Mouse (Mus musculus): ENCODE measurements around the gene Ift80. TPM values are rescaled to one million over a fixed set of nuclear protein-coding genes. Genes with fewer than 3 reads are reported as not detected.
"Not testable (repeated sequence)": the region's sequence is repeated elsewhere in the genome, so short reads cannot be mapped to it uniquely, and the experiment has no call there.

The Ift80 gene
- polyA plus RNA-seq, 1 experiment from 2014 or later = 24.0 TPM

GRCm38 (mm10) chr3:68956454-68956853 lies 47.9 kb downstream of the Ift80 start:
- WGBS = 44% methylated on average over 4 of the region's 4 CpGs
- DNase-seq (ENCODE audit: low spot score) (no peak), ATAC-seq (replicated peaks; ENCODE audit: low FRiP score) (no peak)
- Histone ChIP-seq H3K9ac (ENCODE audit: low read length) (no peak overlapping the region), H3K36me3 (ENCODE audit: control insufficient read depth, insufficient read depth, low read length) (no peaks in the 10 kb centered on the region), H3K9me3 (ENCODE audit: control insufficient read depth, low read length) (no peaks in the 10 kb centered on the region), H3K4me1 (replicated peaks; ENCODE audit: control insufficient read depth, insufficient read depth, low read length) (no peaks in the 10 kb centered on the region), H3K27me3 (ENCODE audit: control insufficient read depth, insufficient read depth, low read length) (no peaks in the 10 kb centered on the region), H3K4me3 (ENCODE audit: low read depth, low read length) (no peak overlapping the region), H3K27ac (ENCODE audit: low read depth, low read length) (no peak overlapping the region), H3K4me2 (ENCODE audit: low read depth, low read length, severe bottlenecking) (no peak overlapping the region)

DNA sequence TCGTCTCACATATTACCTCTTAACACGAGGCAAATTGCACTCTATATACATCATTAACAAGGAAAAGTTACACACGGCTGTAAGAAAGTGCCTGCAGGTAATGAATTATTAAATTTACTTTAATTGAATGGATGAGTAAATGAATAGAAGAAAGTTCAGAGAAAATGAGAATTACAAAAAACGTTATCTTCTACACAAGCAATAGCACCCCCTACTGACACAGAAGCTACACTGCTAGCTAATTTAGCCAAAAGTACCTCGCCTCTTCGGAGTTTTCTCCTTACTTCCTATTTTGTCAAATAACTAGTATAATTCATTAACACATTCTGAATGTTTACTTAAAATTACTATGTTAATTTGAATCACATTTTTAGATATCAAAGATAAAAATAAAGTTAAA lies 49.9 kb downstream of the Ift80 start:
- ATAC-seq (replicated peaks; ENCODE audit: low FRiP score) (no peak), DNase-seq (ENCODE audit: low spot score) (no peak)
- Histone ChIP-seq H3K4me1 (replicated peaks; ENCODE audit: control insufficient read depth, insufficient read depth, low read length) (no peaks in the 10 kb centered on the region), H3K36me3 (ENCODE audit: control insufficient read depth, insufficient read depth, low read length) (no peaks in the 10 kb centered on the region), H3K27me3 (ENCODE audit: control insufficient read depth, insufficient read depth, low read length) (no peaks in the 10 kb centered on the region), H3K4me3 (ENCODE audit: low read depth, low read length) (no peak overlapping the region), H3K4me2 (ENCODE audit: low read depth, low read length, severe bottlenecking) (no peak overlapping the region), H3K27ac (ENCODE audit: low read depth, low read length) (no peak overlapping the region), H3K9me3 (ENCODE audit: control insufficient read depth, low read length) (no peaks in the 10 kb centered on the region), H3K9ac (ENCODE audit: low read length) (no peak overlapping the region)
- 67% methylated on average over 6 of the region's 6 CpGs for WGBS

- DNase-seq (ENCODE audit: low spot score) = no peak
- 94% methylated on average over 5 of the region's 5 CpGs for WGBS
- Histone ChIP-seq H3K9ac (ENCODE audit: low read length) (no peak overlapping the region), H3K9me3 (ENCODE audit: control insufficient read depth, low read length) (no peaks in the 10 kb centered on the region), H3K27ac (ENCODE audit: low read depth, low read length) (no peak overlapping the region), H3K27me3 (ENCODE audit: control insufficient read depth, insufficient read depth, low read length) (no peaks in the 10 kb centered on the region), H3K4me3 (ENCODE audit: low read depth, low read length) (no peak overlapping the region), H3K36me3 (ENCODE audit: control insufficient read depth, insufficient read depth, low read length) (no peaks in the 10 kb centered on the region), H3K4me1 (replicated peaks; ENCODE audit: control insufficient read depth, insufficient read depth, low read length) (no peaks in the 10 kb centered on the region), H3K4me2 (ENCODE audit: low read depth, low read length, severe bottlenecking) (no peak overlapping the region)
- ATAC-seq (replicated peaks; ENCODE audit: low FRiP score) = no peak
These were observed 51.7 kb downstream of the Ift80 start for GRCm38 (mm10) chr3:68952707-68953106.

- not testable (repeated sequence) for H3K36me3 ChIP-seq (ENCODE audit: control insufficient read depth, insufficient read depth, low read length)
These were observed 52.4 kb downstream of the Ift80 start for GRCm38 (mm10) chr3:68951971-68952370.

GRCm38 (mm10) chr3:68949381-68949780 lies 55.0 kb downstream of the Ift80 start:
- no peaks in the 10 kb centered on the region for H3K4me1 ChIP-seq (replicated peaks; ENCODE audit: control insufficient read depth, insufficient read depth, low read length)
- H3K9ac ChIP-seq (ENCODE audit: low read length) = no peak overlapping the region
- DNase-seq (ENCODE audit: low spot score) (no peak), ATAC-seq (replicated peaks; ENCODE audit: low FRiP score) (no peak)
- H3K9me3 ChIP-seq (ENCODE audit: control insufficient read depth, low read length) = no peaks in the 10 kb centered on the region
- no peaks in the 10 kb centered on the region for H3K27me3 ChIP-seq (ENCODE audit: control insufficient read depth, insufficient read depth, low read length)
- H3K36me3 ChIP-seq (ENCODE audit: control insufficient read depth, insufficient read depth, low read length) = no peaks in the 10 kb centered on the region; the same call in 1 of the 2 replicates
- WGBS = 68% methylated on average over 8 of the region's 8 CpGs
- no peak overlapping the region for H3K4me3 ChIP-seq (ENCODE audit: low read depth, low read length)
- no peak overlapping the region for H3K4me2 ChIP-seq (ENCODE audit: low read depth, low read length, severe bottlenecking)
- no peak overlapping the region for H3K27ac ChIP-seq (ENCODE audit: low read depth, low read length)

More at GRCm38 (mm10) chr3:68951971-68952370, 52.4 kb downstream of the Ift80 start:
- DNase-seq (ENCODE audit: low spot score); ATAC-seq (replicated peaks; ENCODE audit: low FRiP score); H3K27ac ChIP-seq (ENCODE audit: low read depth, low read length); H3K9me3 ChIP-seq (ENCODE audit: control insufficient read depth, low read length); H3K27me3 ChIP-seq (ENCODE audit: control insufficient read depth, insufficient read depth, low read length); H3K4me1 ChIP-seq (replicated peaks; ENCODE audit: control insufficient read depth, insufficient read depth, low read length); H3K9ac ChIP-seq (ENCODE audit: low read length); H3K4me2 ChIP-seq (ENCODE audit: low read depth, low read length, severe bottlenecking); H3K4me3 ChIP-seq (ENCODE audit: low read depth, low read length): not testable (repeated sequence)
- WGBS = 88% methylated on average over 11 of the region's 11 CpGs

DNA sequence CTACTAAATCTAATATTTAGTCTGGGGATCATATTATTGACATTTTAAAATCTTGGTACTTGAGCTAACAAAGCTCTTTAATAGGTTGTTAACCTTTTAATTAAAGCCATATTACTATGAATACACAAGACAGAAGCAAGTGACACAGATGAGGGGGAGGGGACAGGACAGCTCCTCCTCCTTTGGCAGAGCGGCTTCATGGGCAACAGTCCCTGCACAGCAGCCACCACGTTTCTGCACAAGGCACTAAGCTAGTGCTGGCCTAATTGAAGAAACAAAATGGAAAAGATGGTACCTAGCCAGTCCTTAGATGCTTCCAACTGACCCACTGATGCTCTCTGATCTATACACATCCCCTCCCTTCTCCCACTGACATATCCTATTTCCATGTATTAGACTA lies 55.5 kb downstream of the Ift80 start:
- Histone ChIP-seq H3K27me3 (ENCODE audit: control insufficient read depth, insufficient read depth, low read length) (no peaks in the 10 kb centered on the region), H3K36me3 (ENCODE audit: control insufficient read depth, insufficient read depth, low read length) (no peaks in the 10 kb centered on the region; the same call in 1 of the 2 replicates), H3K9ac (ENCODE audit: low read length) (no peak overlapping the region), H3K4me1 (replicated peaks; ENCODE audit: control insufficient read depth, insufficient read depth, low read length) (no peaks in the 10 kb centered on the region), H3K27ac (ENCODE audit: low read depth, low read length) (no peak overlapping the region), H3K4me2 (ENCODE audit: low read depth, low read length, severe bottlenecking) (no peak overlapping the region), H3K4me3 (ENCODE audit: low read depth, low read length) (no peak overlapping the region), H3K9me3 (ENCODE audit: control insufficient read depth, low read length) (no peaks in the 10 kb centered on the region)
- ATAC-seq (replicated peaks; ENCODE audit: low FRiP score) = no peak
- WGBS = 63% methylated on average over 2 of the region's 2 CpGs
- no peak for DNase-seq (ENCODE audit: low spot score)

GRCm38 (mm10) chr3:68941867-68942266 lies 62.5 kb downstream of the Ift80 start:
- Histone ChIP-seq H3K4me2 (ENCODE audit: low read depth, low read length, severe bottlenecking) (no peak overlapping the region), H3K4me3 (ENCODE audit: low read depth, low read length) (no peak overlapping the region), H3K4me1 (replicated peaks; ENCODE audit: control insufficient read depth, insufficient read depth, low read length) (no peaks in the 10 kb centered on the region), H3K36me3 (ENCODE audit: control insufficient read depth, insufficient read depth, low read length) (no peaks in the 10 kb centered on the region; the same call in 1 of the 2 replicates), H3K27ac (ENCODE audit: low read depth, low read length) (no peak overlapping the region), H3K9me3 (ENCODE audit: control insufficient read depth, low read length) (no peaks in the 10 kb centered on the region), H3K9ac (ENCODE audit: low read length) (no peak overlapping the region), H3K27me3 (ENCODE audit: control insufficient read depth, insufficient read depth, low read length) (no peaks in the 10 kb centered on the region)
- ATAC-seq (replicated peaks; ENCODE audit: low FRiP score) = no peak
- no peak for DNase-seq (ENCODE audit: low spot score)
- WGBS = 88% methylated on average over 6 of the region's 6 CpGs

- Histone ChIP-seq H3K4me1 (replicated peaks; ENCODE audit: control insufficient read depth, insufficient read depth, low read length) (no peaks in the 10 kb centered on the region), H3K27me3 (ENCODE audit: control insufficient read depth, insufficient read depth, low read length) (no peaks in the 10 kb centered on the region), H3K4me2 (ENCODE audit: low read depth, low read length, severe bottlenecking) (no peak overlapping the region), H3K9me3 (ENCODE audit: control insufficient read depth, low read length) (no peaks in the 10 kb centered on the region), H3K4me3 (ENCODE audit: low read depth, low read length) (no peak overlapping the region), H3K27ac (ENCODE audit: low read depth, low read length) (no peak overlapping the region), H3K9ac (ENCODE audit: low read length) (no peak overlapping the region), H3K36me3 (ENCODE audit: control insufficient read depth, insufficient read depth, low read length) (peaks cover 2% of the 10 kb centered on the region; the same call in 1 of the 2 replicates)
- WGBS = 96% methylated on average over 2 of the region's 2 CpGs
- ATAC-seq (replicated peaks; ENCODE audit: low FRiP score) (no peak), DNase-seq (ENCODE audit: low spot score) (no peak)
These were observed 64.1 kb downstream of the Ift80 start for GRCm38 (mm10) chr3:68940311-68940710.

GRCm38 (mm10) chr3:68939312-68939711 lies 65.1 kb downstream of the Ift80 start:
- H3K27ac ChIP-seq (ENCODE audit: low read depth, low read length) = no peak overlapping the region
- H3K4me1 ChIP-seq (replicated peaks; ENCODE audit: control insufficient read depth, insufficient read depth, low read length) = no peaks in the 10 kb centered on the region
- H3K27me3 ChIP-seq (ENCODE audit: control insufficient read depth, insufficient read depth, low read length) = no peaks in the 10 kb centered on the region
- ATAC-seq (replicated peaks; ENCODE audit: low FRiP score) (no peak), DNase-seq (ENCODE audit: low spot score) (no peak)
- peaks cover 2% of the 10 kb centered on the region; the same call in 1 of the 2 replicates for H3K36me3 ChIP-seq (ENCODE audit: control insufficient read depth, insufficient read depth, low read length)
- WGBS = 91% methylated on average over 7 of the region's 7 CpGs
- H3K9ac ChIP-seq (ENCODE audit: low read length) = no peak overlapping the region
- no peak overlapping the region for H3K4me3 ChIP-seq (ENCODE audit: low read depth, low read length)
- H3K9me3 ChIP-seq (ENCODE audit: control insufficient read depth, low read length) = no peaks in the 10 kb centered on the region
- no peak overlapping the region for H3K4me2 ChIP-seq (ENCODE audit: low read depth, low read length, severe bottlenecking)
